Mouse (Mus musculus) heart, postnatal 0 days (tissue): ENCODE data around the gene Olfr916. TPM values are rescaled to one million over a fixed set of nuclear protein-coding genes. Genes with fewer than 3 reads are reported as not detected.

ENCODE experiments used
- ATAC-seq: fragments of 200-750 bp; cut with Nextera tagmentation; 2 replicates; pipeline ENCODE4 v1.8.0; 2017; ENCODE audit warnings: low read depth, moderate number of reproducible peaks, moderate library complexity; ENCODE audit not compliant: insufficient read depth
- DNase-seq: peaks from one replicate; pipeline ENCODE4 v3.0.0-alpha.2; 2016; ENCODE audit warnings: low spot score
- H3K27ac ChIP-seq: fragments of 300-500 bp; sonication (generic); 2 replicates; pipeline ENCODE4 v1.5.1; 2014; ENCODE audit warnings: low read depth, mild to moderate bottlenecking
- H3K27me3 ChIP-seq: fragments of 300-500 bp; sonication (generic); 2 replicates; pipeline ENCODE4 v1.6.1; 2014; ENCODE audit warnings: low read length, mixed read lengths; ENCODE audit not compliant: control insufficient read depth, insufficient read depth
- H3K36me3 ChIP-seq: fragments of 300-500 bp; sonication (generic); replicated peaks from 2 replicates; pipeline ENCODE4 v1.6.1; 2014; ENCODE audit warnings: low read length, mixed read lengths; ENCODE audit not compliant: control insufficient read depth, insufficient read depth
- H3K4me1 ChIP-seq: fragments of 300-500 bp; sonication (generic); 2 replicates; pipeline ENCODE4 v1.6.1; 2014; ENCODE audit warnings: antibody characterized with exemption; ENCODE audit not compliant: control insufficient read depth, insufficient read depth
- H3K4me2 ChIP-seq: fragments of 300-500 bp; sonication (generic); 2 replicates; pipeline ENCODE4 v1.6.1; 2014; ENCODE audit warnings: low read depth, mild to moderate bottlenecking, low read length, moderate library complexity
- H3K4me3 ChIP-seq: fragments of 300-500 bp; sonication (generic); 2 replicates; pipeline ENCODE4 v1.5.1; 2014; ENCODE audit warnings: low read depth, low read length
- H3K9ac ChIP-seq: fragments of 300-500 bp; sonication (generic); replicated peaks from 2 replicates; pipeline ENCODE4 v1.6.1; 2014; ENCODE audit warnings: low read depth, low read length, mixed read lengths
- H3K9me3 ChIP-seq: fragments of 300-500 bp; sonication (generic); replicated peaks from 2 replicates; pipeline ENCODE4 v1.6.1; 2016; ENCODE audit warnings: low read length; ENCODE audit not compliant: control insufficient read depth
- CTCF ChIP-seq: IDR thresholded peaks from 2 replicates; pipeline ENCODE4 v1.5.1; 2016; ENCODE audit warnings: antibody characterized with exemption, control low read depth, low read depth
- EP300 ChIP-seq: IDR thresholded peaks from 2 replicates; pipeline ENCODE4 v1.6.1; 2016; ENCODE audit warnings: antibody characterized with exemption, low read depth
- WGBS: fragments of 180-500 bp; shearing (Covaris S2); extraction: QIAGEN DNeasy Blood & Tissue Kit; methylation state at CpG from one replicate; pipeline ENCODE4 v1.1.7; 2014; 5-methylcytosine and 5-hydroxymethylcytosine counted together
- polyA plus RNA-seq: library from polyadenylated mRNA; unstranded; fragments of >200 nt; fragmentation: Nextera tagmentation; extraction: Ambion mirVana; gene quantifications from 2 replicates; pipeline ENCODE4 v1.2.1, GENCODE M21; 2015
- total RNA-seq: library from RNA; depleted of rRNA; stranded (reverse); fragments of >200 nt; gene quantifications from 2 replicates; pipeline ENCODE4 v1.2.3, GENCODE M21; 2014; ENCODE audit warnings: low replicate concordance; rRNA removed

Gene Olfr916
- not detected in 2 replicates for total RNA-seq
- not detected in 2 replicates for polyA plus RNA-seq

- Histone ChIP-seq H3K4me2 (no peak within 1 kb of the TSS), H3K9me3 (no peaks in the 10 kb centered on the region), H3K4me3 (no peak within 1 kb of the TSS), H3K4me1 (no peaks in the 10 kb centered on the region), H3K9ac (no peak within 1 kb of the TSS), H3K36me3 (no peaks in the 10 kb centered on the region), H3K27me3 (no peaks in the 10 kb centered on the region), H3K27ac (no peak within 1 kb of the TSS)
- ATAC-seq (no peak), DNase-seq (no peak)
- 64% methylated on average over 1 of the region's 1 CpGs for WGBS
- no peak for TF ChIP-seq EP300
- TF ChIP-seq CTCF: no peak
Observed at GRCm38 (mm10) chr9:38659775-38660174, at the start of gene Olfr916. Gene Olfr916 (minus strand): TSS chr9:38659875.

- ATAC-seq (no peak), DNase-seq (no peak)
- no peaks in the 10 kb centered on the region for H3K9me3 ChIP-seq
- H3K4me1 ChIP-seq: no peaks in the 10 kb centered on the region
- no peak within 1 kb of the TSS for H3K4me3 ChIP-seq
- 63% methylated on average over 2 of the region's 2 CpGs for WGBS
- no peaks in the 10 kb centered on the region for H3K27me3 ChIP-seq
- no peak for TF ChIP-seq CTCF
- TF ChIP-seq EP300: no peak
- H3K4me2 ChIP-seq: no peak within 1 kb of the TSS
- H3K27ac ChIP-seq: no peak within 1 kb of the TSS
- no peaks in the 10 kb centered on the region for H3K36me3 ChIP-seq
- H3K9ac ChIP-seq: no peak within 1 kb of the TSS
Observed at GRCm38 (mm10) chr9:38674501-38674900, 14.8 kb upstream of the Olfr916 start, which contains the start of gene Olfr918. Gene Olfr918 (minus strand): TSS chr9:38674601.

GRCm38 (mm10) chr9:38672887-38673286 lies 13.2 kb upstream of the Olfr916 start:
- Histone ChIP-seq H3K27ac (no peak overlapping the region), H3K9me3 (no peaks in the 10 kb centered on the region), H3K4me2 (no peak overlapping the region), H3K4me3 (no peak overlapping the region), H3K9ac (no peak overlapping the region), H3K4me1 (no peaks in the 10 kb centered on the region), H3K27me3 (no peaks in the 10 kb centered on the region), H3K36me3 (no peaks in the 10 kb centered on the region)
- 62% methylated on average over 2 of the region's 2 CpGs for WGBS
- TF ChIP-seq CTCF: no peak
- TF ChIP-seq EP300: no peak
- no peak for ATAC-seq
- no peak for DNase-seq

GRCm38 (mm10) chr9:38665742-38666141 lies 6.1 kb upstream of the Olfr916 start, which contains the start of gene Olfr917:
Gene Olfr917 (minus strand): TSS chr9:38665842.
- ATAC-seq: no peak
- no peak for TF ChIP-seq EP300
- no peak for TF ChIP-seq CTCF
- no peak for DNase-seq
- Histone ChIP-seq H3K9me3 (no peaks in the 10 kb centered on the region), H3K4me2 (no peak within 1 kb of the TSS), H3K27me3 (no peaks in the 10 kb centered on the region), H3K9ac (no peak within 1 kb of the TSS), H3K4me1 (no peaks in the 10 kb centered on the region), H3K36me3 (no peaks in the 10 kb centered on the region), H3K27ac (no peak within 1 kb of the TSS), H3K4me3 (no peak within 1 kb of the TSS)
- WGBS: 72% methylated on average over 1 of the region's 1 CpGs

DNA sequence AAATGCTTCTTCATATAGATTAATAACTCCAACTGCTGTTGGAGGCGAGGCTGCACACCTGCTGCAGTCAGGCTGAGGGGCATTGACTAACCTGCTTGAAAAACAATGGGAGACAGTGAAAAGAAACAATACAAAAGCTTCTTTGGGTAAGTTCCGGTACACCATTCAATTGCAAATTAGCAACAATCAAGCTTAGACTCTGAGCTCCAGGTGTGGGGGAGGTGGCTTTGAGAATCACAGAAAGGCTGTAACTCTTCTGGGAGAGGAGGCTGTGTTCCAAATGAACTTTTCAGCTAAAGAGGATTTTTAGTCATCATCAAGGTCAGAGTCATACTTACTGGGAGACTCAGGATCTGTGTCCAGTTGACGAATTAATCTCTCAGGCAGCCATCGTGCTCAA lies 27.3 kb downstream of the Olfr916 start:
- H3K4me2 ChIP-seq: no peak overlapping the region
- ATAC-seq: no peak
- H3K9me3 ChIP-seq: 0 out of 2 replicates have a peak, but pooled peaks cover 4% of the 10 kb centered on the region
- H3K9ac ChIP-seq: no peak overlapping the region
- TF ChIP-seq EP300: no peak
- no peak for TF ChIP-seq CTCF
- DNase-seq: no peak
- no peaks in the 10 kb centered on the region for H3K27me3 ChIP-seq
- WGBS: 74% methylated on average over 4 of the region's 4 CpGs
- no peaks in the 10 kb centered on the region for H3K4me1 ChIP-seq
- H3K36me3 ChIP-seq: no peaks in the 10 kb centered on the region
- H3K4me3 ChIP-seq: no peak overlapping the region
- H3K27ac ChIP-seq: no peak overlapping the region

Other genes with a start within 250 kb of the Olfr916 start
- gene Olfr901, start 230.4 kb downstream of the Olfr916 start, total RNA-seq: not detected in 2 replicates
- not detected in 2 replicates for gene Olfr901, start 230.4 kb downstream of the Olfr916 start, polyA plus RNA-seq
- gene Olfr902, start 212.2 kb downstream of the Olfr916 start, total RNA-seq: not detected in 2 replicates
- not detected in 2 replicates for gene Olfr902, start 212.2 kb downstream of the Olfr916 start, polyA plus RNA-seq
- gene Olfr904, start 196.7 kb downstream of the Olfr916 start, total RNA-seq: not detected in 2 replicates
- gene Olfr904, start 196.7 kb downstream of the Olfr916 start, polyA plus RNA-seq: not detected in 2 replicates
- not detected in 2 replicates for gene Olfr905, start 188.8 kb downstream of the Olfr916 start, total RNA-seq
- not detected in 2 replicates for gene Olfr905, start 188.8 kb downstream of the Olfr916 start, polyA plus RNA-seq
- gene Olfr906, start 172.8 kb downstream of the Olfr916 start, total RNA-seq: not detected in 2 replicates
- not detected in 2 replicates for gene Olfr906, start 172.8 kb downstream of the Olfr916 start, polyA plus RNA-seq
- not detected in 2 replicates for gene Olfr907, start 164.1 kb downstream of the Olfr916 start, total RNA-seq
- gene Olfr907, start 164.1 kb downstream of the Olfr916 start, polyA plus RNA-seq: not detected in 2 replicates
- not detected in 2 replicates for gene Olfr911-ps1, start 138.3 kb downstream of the Olfr916 start, total RNA-seq
- gene Olfr911-ps1, start 138.3 kb downstream of the Olfr916 start, polyA plus RNA-seq: not detected in 2 replicates
- gene Olfr910, start 122.0 kb downstream of the Olfr916 start, total RNA-seq: not detected in 2 replicates
- not detected in 2 replicates for gene Olfr910, start 122.0 kb downstream of the Olfr916 start, polyA plus RNA-seq
- not detected in 2 replicates for gene Olfr912, start 79.7 kb downstream of the Olfr916 start, total RNA-seq
- not detected in 2 replicates for gene Olfr912, start 79.7 kb downstream of the Olfr916 start, polyA plus RNA-seq
- gene Olfr913, start 67.1 kb downstream of the Olfr916 start, total RNA-seq: not detected in 2 replicates
- not detected in 2 replicates for gene Olfr913, start 67.1 kb downstream of the Olfr916 start, polyA plus RNA-seq
- gene Olfr914, start 54.8 kb downstream of the Olfr916 start, total RNA-seq: not detected in 2 replicates
- gene Olfr914, start 54.8 kb downstream of the Olfr916 start, polyA plus RNA-seq: not detected in 2 replicates
- gene Olfr917, start 6.0 kb upstream of the Olfr916 start, total RNA-seq: not detected in 2 replicates
- not detected in 2 replicates for gene Olfr917, start 6.0 kb upstream of the Olfr916 start, polyA plus RNA-seq
- gene Olfr918, start 14.7 kb upstream of the Olfr916 start, total RNA-seq: not detected in 2 replicates
- not detected in 2 replicates for gene Olfr918, start 14.7 kb upstream of the Olfr916 start, polyA plus RNA-seq
- not detected in 2 replicates for gene Olfr919, start 43.8 kb upstream of the Olfr916 start, total RNA-seq
- not detected in 2 replicates for gene Olfr919, start 43.8 kb upstream of the Olfr916 start, polyA plus RNA-seq
- 33.4 and 43.1 TPM in 2 replicates for gene Vwa5a, start 58.4 kb upstream of the Olfr916 start, total RNA-seq
- gene Vwa5a, start 58.4 kb upstream of the Olfr916 start, polyA plus RNA-seq: 17.1 and 18.5 TPM in 2 replicates
- 0.19 and 0.80 TPM in 2 replicates for gene Olfr920, start 92.4 kb upstream of the Olfr916 start, total RNA-seq
- gene Olfr920, start 92.4 kb upstream of the Olfr916 start, polyA plus RNA-seq: 0.03 and 0.04 TPM in 2 replicates
- gene Olfr921, start 113.2 kb upstream of the Olfr916 start, total RNA-seq: not detected in 2 replicates
- not detected in 2 replicates for gene Olfr921, start 113.2 kb upstream of the Olfr916 start, polyA plus RNA-seq
- not detected in 2 replicates for gene Olfr922, start 154.7 kb upstream of the Olfr916 start, total RNA-seq
- not detected in 2 replicates for gene Olfr922, start 154.7 kb upstream of the Olfr916 start, polyA plus RNA-seq
- gene Olfr923, start 166.7 kb upstream of the Olfr916 start, total RNA-seq: not detected in 2 replicates
- not detected in 2 replicates for gene Olfr923, start 166.7 kb upstream of the Olfr916 start, polyA plus RNA-seq
- not detected in 2 replicates for gene Olfr924, start 184.6 kb upstream of the Olfr916 start, total RNA-seq
- not detected in 2 replicates for gene Olfr924, start 184.6 kb upstream of the Olfr916 start, polyA plus RNA-seq
- not detected in 2 replicates for gene Olfr26, start 195.2 kb upstream of the Olfr916 start, total RNA-seq
- gene Olfr26, start 195.2 kb upstream of the Olfr916 start, polyA plus RNA-seq: not detected in 2 replicates
- not detected in 2 replicates for gene Olfr926, start 217.3 kb upstream of the Olfr916 start, total RNA-seq
- gene Olfr926, start 217.3 kb upstream of the Olfr916 start, polyA plus RNA-seq: not detected in 2 replicates